In the genomic region with DNA sequence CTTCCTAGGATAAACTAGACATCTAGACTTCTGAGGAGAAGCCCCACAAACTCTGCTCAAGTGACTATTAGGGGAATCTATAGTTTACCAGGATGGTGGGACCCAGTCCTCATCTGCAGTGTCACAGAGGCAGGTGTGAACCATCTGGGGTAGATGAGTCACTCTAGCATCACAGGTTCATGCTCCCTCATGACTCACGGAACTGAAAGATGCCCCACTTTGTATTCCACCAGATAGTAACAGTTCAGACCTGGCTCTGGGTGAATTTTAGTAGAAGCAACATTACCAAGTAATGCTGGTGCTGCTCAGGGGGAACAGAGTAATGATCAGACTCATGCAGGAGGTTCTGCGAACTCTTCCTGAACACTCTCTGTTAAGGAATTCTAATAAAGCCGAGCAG, we compare ENCODE assay signal across 30 mouse cellular contexts. TPM values are rescaled to one million over a fixed set of nuclear protein-coding genes. Genes with fewer than 3 reads are reported as not detected.
"Had no signal": no experiment of that assay in that cellular context is flagged by ENCODE, and none has a peak within 500 bp of the region (broad histone marks: within the 10 kb centered on the region; RNA-seq: fewer than 3 reads in every experiment).

No protein-coding gene starts in this region.

- ATAC-seq: liver, embryonic 12.5 days; liver, postnatal 0 days; lung, postnatal 0 days; midbrain, embryonic 13.5 days; midbrain, embryonic 15.5 days; midbrain, embryonic 16.5 days had no signal

- H3K27ac ChIP-seq: limb, embryonic 10.5 days; limb, embryonic 12.5 days; limb, embryonic 13.5 days; limb, embryonic 15.5 days; liver, embryonic 12.5 days; liver, embryonic 13.5 days; liver, embryonic 14.5 days; liver, embryonic 15.5 days; lung, embryonic 15.5 days; macrophage; midbrain, embryonic 10.5 days; midbrain, embryonic 12.5 days; midbrain, embryonic 13.5 days; midbrain, embryonic 15.5 days had no signal

- H3K27me3 ChIP-seq: limb, embryonic 12.5 days; limb, embryonic 13.5 days; limb, embryonic 15.5 days; liver, embryonic 12.5 days; liver, embryonic 13.5 days; liver, embryonic 15.5 days; lung, embryonic 15.5 days; megakaryocyte, embryonic 14.5 days; midbrain, embryonic 12.5 days; midbrain, embryonic 13.5 days; midbrain, embryonic 15.5 days had no signal

- H3K36me3 ChIP-seq: liver, embryonic 12.5 days; liver, embryonic 13.5 days; liver, embryonic 15.5 days had no signal

- DNase-seq: left cerebral cortex, postnatal 4 days; liver; liver, embryonic 13.5 days; liver, postnatal 0 days; lung, adult 18-20 months; lung, adult 2 months; lung, embryonic 14.5 days; lung, postnatal 10 days; lung, postnatal 14 days; lung, postnatal 36 days; lung, postnatal 4 days; midbrain, embryonic 14.5 days had no signal

- H3K9ac ChIP-seq: limb, embryonic 12.5 days; limb, embryonic 13.5 days; limb, embryonic 15.5 days; liver, embryonic 12.5 days; liver, embryonic 13.5 days; liver, embryonic 14.5 days; liver, embryonic 15.5 days; liver, postnatal 0 days; lung, embryonic 14.5 days; lung, embryonic 15.5 days; midbrain, embryonic 12.5 days; midbrain, embryonic 13.5 days; midbrain, embryonic 15.5 days had no signal

- H3K4me3 ChIP-seq: limb, embryonic 10.5 days; limb, embryonic 12.5 days; limb, embryonic 13.5 days; limb, embryonic 15.5 days; liver, embryonic 12.5 days; liver, embryonic 13.5 days; liver, embryonic 15.5 days; lung, embryonic 15.5 days; megakaryocyte, embryonic 14.5 days; midbrain, embryonic 10.5 days; midbrain, embryonic 12.5 days; midbrain, embryonic 13.5 days; midbrain, embryonic 15.5 days; myocyte had no signal

- H3K4me1 ChIP-seq: limb, embryonic 10.5 days; limb, embryonic 12.5 days; limb, embryonic 13.5 days; limb, embryonic 15.5 days; liver, embryonic 12.5 days; liver, embryonic 13.5 days; liver, embryonic 15.5 days; lung, embryonic 15.5 days; megakaryocyte, embryonic 14.5 days; midbrain, embryonic 10.5 days; midbrain, embryonic 12.5 days; midbrain, embryonic 13.5 days; midbrain, embryonic 15.5 days had no signal

RNA-seq across cellular contexts. Expression of a gene that starts 36.5 kb away (rescaled TPM):
- total RNA-seq: monocyte, adult 5-6 weeks had no signal
